Mouse (Mus musculus) heart, adult 2 months (tissue): Measurements from ENCODE around the gene Ddx28.

Experiments
- CTCF ChIP-seq: fragments of 200-600 bp; IDR thresholded peaks from 2 replicates; pipeline ENCODE4 v1.8.1; 2022; ENCODE audit warnings: antibody characterized with exemption, mild to moderate bottlenecking, moderate library complexity
- POLR2A ChIP-seq: fragments of 200-500 bp; IDR thresholded peaks from 2 replicates; pipeline ENCODE4 v1.6.1; 2011; ENCODE audit warnings: mild to moderate bottlenecking, low read depth, low read length, control low read depth; ENCODE audit not compliant: insufficient read depth

DNA sequence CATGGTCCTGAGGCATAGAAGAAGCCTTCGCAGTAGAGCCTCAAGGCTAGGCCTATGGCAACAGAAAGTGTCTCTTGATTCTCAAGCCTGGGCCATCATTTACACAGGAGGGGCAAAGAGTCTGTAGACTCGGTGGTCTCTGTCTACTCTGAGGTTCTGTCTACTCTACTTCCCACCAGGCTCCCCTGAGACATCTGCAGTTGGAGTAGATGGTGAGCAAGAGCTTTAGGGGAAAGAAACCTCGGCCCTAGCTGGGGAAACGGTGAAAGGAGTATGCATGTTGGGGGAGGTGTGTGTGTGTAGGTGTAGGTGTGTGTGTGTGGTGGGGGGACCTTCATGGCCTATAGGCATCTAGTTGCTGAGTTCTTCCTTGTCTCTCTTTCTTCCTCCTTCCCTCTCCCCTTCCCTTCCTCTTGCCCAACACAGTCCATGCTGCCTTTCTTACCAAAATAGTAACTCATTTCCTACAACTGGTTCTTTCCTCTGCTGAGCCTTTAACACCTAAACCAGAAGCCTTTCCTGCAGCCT, 44.8 kb upstream of the Ddx28 start:
- TF ChIP-seq POLR2A (no peak), CTCF (no peak)
